Comparison of ENCODE assay signal across 8 mouse cellular contexts in genomic region chr4:22357931-22358300, GRCm38 (mm10). TPM values are rescaled to one million over a fixed set of nuclear protein-coding genes. Genes with fewer than 3 reads are reported as not detected.
DNase-seq lines count a peak whose midpoint lies in the region; ATAC-seq and TF ChIP-seq lines count a peak whose summit lies in the region.

No protein-coding gene starts in this region.

- peaks cover 6% of the 10 kb centered on the region; the same call in 1 of the 2 replicates for H3K4me1 ChIP-seq in lung, postnatal 0 days (ENCODE audit: insufficient read depth, low read depth, low read length)
- H3K4me1 ChIP-seq in embryonic facial prominence, embryonic 13.5 days: peaks cover 6% of the 10 kb centered on the region
- peaks cover 12% of the 10 kb centered on the region for H3K4me1 ChIP-seq in olfactory bulb, adult 2 months (ENCODE audit: control insufficient read depth, insufficient read depth, low read length)

- H3K36me3 ChIP-seq in lung, postnatal 0 days (ENCODE audit: insufficient read depth, low read length): no peaks in the 10 kb centered on the region
- H3K36me3 ChIP-seq in embryonic facial prominence, embryonic 13.5 days: no peaks in the 10 kb centered on the region

- peak; percentile 39 for ATAC-seq in lung, postnatal 0 days
- ATAC-seq in embryonic facial prominence, embryonic 13.5 days (ENCODE audit: insufficient number of reproducible peaks, insufficient read depth, low FRiP score, low TSS enrichment, low read depth): peak; percentile 26

- TF ChIP-seq CTCF in lung, postnatal 0 days (IDR thresholded peaks at IDR 0.05): no peak
- no peak for TF ChIP-seq CTCF in olfactory bulb, adult 2 months (IDR thresholded peaks at IDR 0.05; ENCODE audit: insufficient read depth, low read depth, low read length)

- TF ChIP-seq POLR2A in olfactory bulb, adult 2 months (IDR thresholded peaks at IDR 0.05; ENCODE audit: insufficient read depth, low read depth, low read length): no peak

- H3K4me3 ChIP-seq in lung, postnatal 0 days (ENCODE audit: low read depth, low read length): peak overlapping the region; percentile 54
- H3K4me3 ChIP-seq in embryonic facial prominence, embryonic 13.5 days: peak overlapping the region; percentile 72
- H3K4me3 ChIP-seq in olfactory bulb, adult 2 months (ENCODE audit: insufficient read depth, low read depth, low read length): peak overlapping the region; percentile 62

- no peaks in the 10 kb centered on the region for H3K9me3 ChIP-seq in lung, postnatal 0 days (ENCODE audit: low read length)
- peaks cover 4% of the 10 kb centered on the region for H3K9me3 ChIP-seq in embryonic facial prominence, embryonic 13.5 days

- H3K4me2 ChIP-seq in lung, postnatal 0 days (replicated peaks; ENCODE audit: low read depth, low read length): peak overlapping the region; percentile 52
- peak overlapping the region; percentile 81 for H3K4me2 ChIP-seq in embryonic facial prominence, embryonic 13.5 days

- intact Hi-C loops in left cerebral cortex, postnatal 25 days (cut with DNase I): loop anchor here (5.0 kb wide), 1 partner anchor 119 kb away; no protein-coding TSS in a partner anchor

- peak overlapping the region; percentile 95 for H3K27ac ChIP-seq in lung, postnatal 0 days (ENCODE audit: low read length)
- peak overlapping the region; percentile 93 for H3K27ac ChIP-seq in embryonic facial prominence, embryonic 13.5 days
- H3K27ac ChIP-seq in olfactory bulb, adult 2 months (ENCODE audit: insufficient read depth, low read depth, low read length): peak overlapping the region; percentile 85

- H3K9ac ChIP-seq in lung, postnatal 0 days (replicated peaks; ENCODE audit: low read depth): peak overlapping the region; percentile 50
- H3K9ac ChIP-seq in embryonic facial prominence, embryonic 13.5 days: peak overlapping the region; percentile 87

- TF ChIP-seq EP300 in lung, postnatal 0 days (IDR thresholded peaks at IDR 0.05): no peak

- no peak for DNase-seq in lung, postnatal 0 days (ENCODE audit: low spot score)
- no peak for DNase-seq in lung, postnatal 10 days
- DNase-seq in large intestine, adult 2 months (ENCODE audit: low read depth, low spot score): peak; percentile 2
- DNase-seq in urinary bladder, adult 2 months (ENCODE audit: low spot score): no peak
- DNase-seq in left cerebral cortex, postnatal 25 days (ENCODE audit: low spot score in 2 of 2): no peak
- DNase-seq in testis, postnatal 14 days (ENCODE audit: low spot score): no peak

- no peaks in the 10 kb centered on the region for H3K27me3 ChIP-seq in lung, postnatal 0 days (replicated peaks; ENCODE audit: insufficient read depth, low read length)
- H3K27me3 ChIP-seq in embryonic facial prominence, embryonic 13.5 days: no peaks in the 10 kb centered on the region

- 3% methylated on average over 10 of the region's 10 CpGs for WGBS in lung, postnatal 0 days
- WGBS in embryonic facial prominence, embryonic 13.5 days: 8% methylated on average over 10 of the region's 10 CpGs
- 6% methylated on average over 10 of the region's 10 CpGs for WGBS in large intestine, adult 2 months
- WGBS in olfactory bulb, adult 2 months: 6% methylated on average over 10 of the region's 10 CpGs

RNA-seq across cellular contexts. Expression of gene Fbxl4, which starts 0.6 kb away (rescaled TPM):
- polyA plus RNA-seq in lung, postnatal 0 days (2015; fragmentation: Nextera tagmentation; extraction: Ambion mirVana): 14.8 and 15.5 TPM in 2 replicates
- 13.1 and 13.2 TPM in 2 replicates for polyA plus RNA-seq in embryonic facial prominence, embryonic 13.5 days (2015; fragmentation: Nextera tagmentation; extraction: Ambion mirVana)
- polyA plus RNA-seq in large intestine, adult 2 months (2012; rRNA removed): 8.5 and 10.8 TPM in 2 replicates
- polyA plus RNA-seq in olfactory bulb, adult 2 months (2012; ENCODE audit: insufficient read depth, insufficient read length, low replicate concordance, missing spikeins): not detected in 2 replicates
- polyA plus RNA-seq in urinary bladder, adult 2 months (2012; rRNA removed): 18.1 and 22.1 TPM in 2 replicates
- 10 to 100 TPM; 14.4 to 16.7 TPM for total RNA-seq in left cerebral cortex, postnatal 25 days (2021)
